Mouse (Mus musculus): Measurements from ENCODE around the gene Acot9. TPM values are rescaled to one million over a fixed set of nuclear protein-coding genes. Genes with fewer than 3 reads are reported as not detected.

Gene Acot9
- 52.2 and 55.1 TPM in 2 replicates for polyA plus RNA-seq (2014; fragmentation: Nextera tagmentation; extraction: Ambion mirVana)

GRCm38 (mm10) chrX:155262235-155262914, at the start of gene Acot9:
Acot9 (plus strand) TSS chrX:155262443.
- H3K9ac ChIP-seq (ENCODE audit: low read depth, low read length), result peak within 1 kb of the TSS; percentile 78
- 26% methylated on average over 26 of the region's 37 CpGs for WGBS

GRCm38 (mm10) chrX:155214291-155215136, 47.7 kb upstream of the Acot9 start:
- H3K36me3 ChIP-seq (ENCODE audit: control insufficient read depth, insufficient read depth, low read length), result no peaks in the 10 kb centered on the region
- DNase-seq (ENCODE audit: low spot score) (no peak), ATAC-seq (ENCODE audit: low read depth) (no peak)
- H3K9me3 ChIP-seq (ENCODE audit: control insufficient read depth, low read length), result no peaks in the 10 kb centered on the region
- H3K9ac ChIP-seq (ENCODE audit: low read depth, low read length), result no peak overlapping the region
- no peaks in the 10 kb centered on the region for H3K4me1 ChIP-seq (ENCODE audit: control insufficient read depth, insufficient read depth, low read length)
- 83% methylated on average over 5 of the region's 5 CpGs for WGBS
- H3K27ac ChIP-seq (replicated peaks; ENCODE audit: low read depth, low read length), result no peak overlapping the region
- H3K27me3 ChIP-seq (replicated peaks; ENCODE audit: control insufficient read depth, insufficient read depth, low read length), result no peaks in the 10 kb centered on the region
- peak overlapping the region; percentile 50; the same call in 1 of the 2 replicates for H3K4me3 ChIP-seq (ENCODE audit: low read depth, low read length)
- H3K4me2 ChIP-seq (ENCODE audit: low read depth, low read length), result peak overlapping the region; percentile 60; the same call in 1 of the 2 replicates

More at GRCm38 (mm10) chrX:155262235-155262914, at the start of gene Acot9:
- ATAC-seq (ENCODE audit: low read depth) (peak; percentile 100), DNase-seq (ENCODE audit: low spot score) (peak; percentile 93)
- no peaks in the 10 kb centered on the region for H3K9me3 ChIP-seq (ENCODE audit: control insufficient read depth, low read length)
- peak within 1 kb of the TSS; percentile 68 for H3K27ac ChIP-seq (replicated peaks; ENCODE audit: low read depth, low read length)
- H3K4me2 ChIP-seq (ENCODE audit: low read depth, low read length), result peak within 1 kb of the TSS; percentile 51
- no peaks in the 10 kb centered on the region for H3K36me3 ChIP-seq (ENCODE audit: control insufficient read depth, insufficient read depth, low read length)
- H3K4me1 ChIP-seq (ENCODE audit: control insufficient read depth, insufficient read depth, low read length), result no peaks in the 10 kb centered on the region
- H3K27me3 ChIP-seq (replicated peaks; ENCODE audit: control insufficient read depth, insufficient read depth, low read length), result no peaks in the 10 kb centered on the region
- H3K4me3 ChIP-seq (ENCODE audit: low read depth, low read length), result peak within 1 kb of the TSS; percentile 55

GRCm38 (mm10) chrX:155215501-155216248, 46.6 kb upstream of the Acot9 start:
- ATAC-seq (ENCODE audit: low read depth), result peak; percentile 53
- WGBS, result 30% methylated on average over 18 of the region's 24 CpGs

GRCm38 (mm10) chrX:155216271-155216670, 46.0 kb upstream of the Acot9 start, which contains the start of gene Sat1:
Sat1 (minus strand) TSS chrX:155216449.
- no peaks in the 10 kb centered on the region for H3K36me3 ChIP-seq (ENCODE audit: control insufficient read depth, insufficient read depth, low read length)

More at GRCm38 (mm10) chrX:155215501-155216248, 46.6 kb upstream of the Acot9 start:
- no peaks in the 10 kb centered on the region for H3K4me1 ChIP-seq (ENCODE audit: control insufficient read depth, insufficient read depth, low read length)
- H3K9ac ChIP-seq (ENCODE audit: low read depth, low read length), result peak overlapping the region; percentile 67
- no peak for DNase-seq (ENCODE audit: low spot score)
- peak overlapping the region; percentile 60 for H3K4me2 ChIP-seq (ENCODE audit: low read depth, low read length)
- peak overlapping the region; percentile 6; the same call in 1 of the 2 replicates for H3K27ac ChIP-seq (replicated peaks; ENCODE audit: low read depth, low read length)
- H3K9me3 ChIP-seq (ENCODE audit: control insufficient read depth, low read length), result no peaks in the 10 kb centered on the region
- H3K36me3 ChIP-seq (ENCODE audit: control insufficient read depth, insufficient read depth, low read length), result no peaks in the 10 kb centered on the region
- no peaks in the 10 kb centered on the region for H3K27me3 ChIP-seq (replicated peaks; ENCODE audit: control insufficient read depth, insufficient read depth, low read length)
- peak overlapping the region; percentile 50 for H3K4me3 ChIP-seq (ENCODE audit: low read depth, low read length)

GRCm38 (mm10) chrX:155218277-155218676, 44.0 kb upstream of the Acot9 start:
- ATAC-seq (ENCODE audit: low read depth), result no peak

More at GRCm38 (mm10) chrX:155216271-155216670, 46.0 kb upstream of the Acot9 start, which contains the start of gene Sat1:
- DNase-seq (ENCODE audit: low spot score) (peak; percentile 96), ATAC-seq (ENCODE audit: low read depth) (peak; percentile 99)
- no peaks in the 10 kb centered on the region for H3K27me3 ChIP-seq (replicated peaks; ENCODE audit: control insufficient read depth, insufficient read depth, low read length)
- 9% methylated on average over 21 of the region's 26 CpGs for WGBS
- H3K9ac ChIP-seq (ENCODE audit: low read depth, low read length), result peak within 1 kb of the TSS; percentile 67
- H3K27ac ChIP-seq (replicated peaks; ENCODE audit: low read depth, low read length), result peak within 1 kb of the TSS; percentile 6; the same call in 1 of the 2 replicates
- no peaks in the 10 kb centered on the region for H3K4me1 ChIP-seq (ENCODE audit: control insufficient read depth, insufficient read depth, low read length)
- H3K9me3 ChIP-seq (ENCODE audit: control insufficient read depth, low read length), result no peaks in the 10 kb centered on the region
- peak within 1 kb of the TSS; percentile 60 for H3K4me2 ChIP-seq (ENCODE audit: low read depth, low read length)
- peak within 1 kb of the TSS; percentile 50 for H3K4me3 ChIP-seq (ENCODE audit: low read depth, low read length)

GRCm38 (mm10) chrX:155256856-155257255, 5.4 kb upstream of the Acot9 start:
- no peaks in the 10 kb centered on the region for H3K4me1 ChIP-seq (ENCODE audit: control insufficient read depth, insufficient read depth, low read length)
- H3K9ac ChIP-seq (ENCODE audit: low read depth, low read length), result no peak overlapping the region
- ATAC-seq (ENCODE audit: low read depth), result no peak
- no peaks in the 10 kb centered on the region for H3K9me3 ChIP-seq (ENCODE audit: control insufficient read depth, low read length)
- no peak overlapping the region for H3K27ac ChIP-seq (replicated peaks; ENCODE audit: low read depth, low read length)
- H3K27me3 ChIP-seq (replicated peaks; ENCODE audit: control insufficient read depth, insufficient read depth, low read length), result no peaks in the 10 kb centered on the region
- H3K4me2 ChIP-seq (ENCODE audit: low read depth, low read length), result no peak overlapping the region
- H3K36me3 ChIP-seq (ENCODE audit: control insufficient read depth, insufficient read depth, low read length), result no peaks in the 10 kb centered on the region
- DNase-seq (ENCODE audit: low spot score), result no peak
- H3K4me3 ChIP-seq (ENCODE audit: low read depth, low read length), result no peak overlapping the region

More at GRCm38 (mm10) chrX:155218277-155218676, 44.0 kb upstream of the Acot9 start:
- Histone ChIP-seq H3K4me3 (ENCODE audit: low read depth, low read length) (no peak overlapping the region), H3K36me3 (ENCODE audit: control insufficient read depth, insufficient read depth, low read length) (no peaks in the 10 kb centered on the region), H3K27ac (replicated peaks; ENCODE audit: low read depth, low read length) (no peak overlapping the region), H3K9me3 (ENCODE audit: control insufficient read depth, low read length) (no peaks in the 10 kb centered on the region), H3K9ac (ENCODE audit: low read depth, low read length) (no peak overlapping the region), H3K27me3 (replicated peaks; ENCODE audit: control insufficient read depth, insufficient read depth, low read length) (no peaks in the 10 kb centered on the region), H3K4me2 (ENCODE audit: low read depth, low read length) (no peak overlapping the region), H3K4me1 (ENCODE audit: control insufficient read depth, insufficient read depth, low read length) (no peaks in the 10 kb centered on the region)
- WGBS, result 71% methylated on average over 2 of the region's 2 CpGs
- DNase-seq (ENCODE audit: low spot score), result no peak

GRCm38 (mm10) chrX:155262915-155263252, 641 bp downstream of the Acot9 start:
- Histone ChIP-seq H3K9me3 (ENCODE audit: control insufficient read depth, low read length) (no peaks in the 10 kb centered on the region), H3K9ac (ENCODE audit: low read depth, low read length) (peak overlapping the region; percentile 78), H3K27ac (replicated peaks; ENCODE audit: low read depth, low read length) (peak overlapping the region; percentile 68; the same call in 1 of the 2 replicates), H3K4me3 (ENCODE audit: low read depth, low read length) (peak overlapping the region; percentile 55), H3K4me1 (ENCODE audit: control insufficient read depth, insufficient read depth, low read length) (no peaks in the 10 kb centered on the region), H3K27me3 (replicated peaks; ENCODE audit: control insufficient read depth, insufficient read depth, low read length) (no peaks in the 10 kb centered on the region), H3K36me3 (ENCODE audit: control insufficient read depth, insufficient read depth, low read length) (no peaks in the 10 kb centered on the region), H3K4me2 (ENCODE audit: low read depth, low read length) (peak overlapping the region; percentile 51)
- peak; percentile 50 for DNase-seq (ENCODE audit: low spot score)
- no peak for ATAC-seq (ENCODE audit: low read depth)
- WGBS, result 59% methylated on average over 1 of the region's 1 CpGs

DNA sequence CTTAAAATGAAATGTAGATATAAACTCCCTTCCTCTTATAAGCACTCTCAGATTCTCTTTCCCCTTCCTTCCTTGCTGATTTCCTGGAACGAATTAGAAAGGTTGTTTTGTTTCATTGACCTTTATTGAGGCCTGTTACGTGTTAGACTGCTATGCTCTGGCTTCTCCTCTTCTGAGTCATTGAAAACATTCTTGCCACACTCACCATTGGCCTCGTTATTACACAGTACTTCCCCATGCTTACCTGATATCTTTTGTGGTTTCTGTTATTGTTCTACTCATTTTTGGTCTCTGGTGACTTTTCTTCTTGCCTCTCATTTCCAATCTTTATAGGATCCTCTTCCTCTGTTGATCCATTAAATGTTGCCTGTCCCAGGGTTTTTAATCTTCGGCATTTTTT, 16.2 kb downstream of the Acot9 start:
- Histone ChIP-seq H3K9ac (ENCODE audit: low read depth, low read length) (no peak overlapping the region), H3K9me3 (ENCODE audit: control insufficient read depth, low read length) (no peaks in the 10 kb centered on the region), H3K4me1 (ENCODE audit: control insufficient read depth, insufficient read depth, low read length) (no peaks in the 10 kb centered on the region), H3K27ac (replicated peaks; ENCODE audit: low read depth, low read length) (no peak overlapping the region), H3K36me3 (ENCODE audit: control insufficient read depth, insufficient read depth, low read length) (0 out of 2 replicates have a peak, but pooled peaks cover 9% of the 10 kb centered on the region), H3K4me3 (ENCODE audit: low read depth, low read length) (no peak overlapping the region), H3K4me2 (ENCODE audit: low read depth, low read length) (no peak overlapping the region), H3K27me3 (replicated peaks; ENCODE audit: control insufficient read depth, insufficient read depth, low read length) (no peaks in the 10 kb centered on the region)
- ATAC-seq (ENCODE audit: low read depth) (no peak), DNase-seq (ENCODE audit: low spot score) (no peak)
- WGBS, result 75% methylated on average over 4 of the region's 4 CpGs
